20 mouse cellular contexts compared by ENCODE assay signal in the genomic region with DNA sequence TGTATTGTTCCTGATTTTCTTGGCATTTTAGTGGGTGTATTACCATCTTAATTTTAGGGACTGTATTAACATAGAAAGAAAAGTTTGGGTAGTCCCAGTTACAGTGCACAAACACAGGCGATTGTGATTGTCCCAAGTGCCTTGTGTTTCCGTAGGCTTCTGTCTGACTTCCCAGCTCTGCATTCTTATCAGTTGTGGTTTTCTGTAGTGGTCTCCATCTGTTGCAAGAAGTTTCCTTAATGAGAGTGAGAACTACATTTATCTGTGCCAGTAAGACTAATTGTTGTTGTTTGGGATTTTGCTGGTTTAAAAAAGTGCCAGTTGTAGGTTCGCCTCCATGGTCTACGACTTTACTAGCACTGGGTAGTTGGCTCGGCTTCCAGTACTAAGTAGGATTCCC.
"Had no signal": no experiment of that assay in that cellular context is flagged by ENCODE, and none has a peak within 500 bp of the region (broad histone marks: within the 10 kb centered on the region; RNA-seq: fewer than 3 reads in every experiment).

No protein-coding gene starts in this region.

- ATAC-seq: liver, postnatal 0 days; lung, postnatal 0 days; midbrain, embryonic 16.5 days had no signal

- H3K4me1 ChIP-seq: liver, embryonic 15.5 days; lung, embryonic 15.5 days; midbrain, embryonic 10.5 days; neural tube, embryonic 12.5 days; stomach, embryonic 15.5 days had no signal

- H3K27ac ChIP-seq: liver, embryonic 13.5 days; liver, embryonic 15.5 days; lung, embryonic 15.5 days; macrophage; midbrain, embryonic 10.5 days; midbrain, embryonic 12.5 days; neural tube, embryonic 12.5 days; stomach, embryonic 15.5 days; stomach, postnatal 0 days had no signal

- H3K9me3 ChIP-seq: liver, embryonic 13.5 days; liver, embryonic 15.5 days; lung, embryonic 15.5 days; megakaryocyte, embryonic 14.5 days; midbrain, embryonic 10.5 days; midbrain, embryonic 12.5 days; neural tube, embryonic 12.5 days; stomach, embryonic 15.5 days had no signal

- H3K4me3 ChIP-seq: liver, embryonic 13.5 days; liver, embryonic 15.5 days; lung, embryonic 15.5 days; midbrain, embryonic 10.5 days; midbrain, embryonic 12.5 days; neural tube, embryonic 12.5 days; stomach, embryonic 15.5 days had no signal

- H3K27me3 ChIP-seq: liver, embryonic 13.5 days; liver, embryonic 15.5 days; lung, embryonic 15.5 days; midbrain, embryonic 12.5 days; neural tube, embryonic 12.5 days; stomach, embryonic 15.5 days had no signal

- DNase-seq: liver, embryonic 13.5 days; liver, postnatal 0 days; lung, adult 2 months; lung, postnatal 14 days; lung, postnatal 36 days; midbrain, embryonic 14.5 days; right cerebral cortex, postnatal 14 days; thymus, adult 2 months; thymus, postnatal 25 days had no signal

- H3K9ac ChIP-seq: liver, embryonic 13.5 days; liver, embryonic 15.5 days; liver, postnatal 0 days; lung, embryonic 15.5 days; midbrain, embryonic 12.5 days; neural tube, embryonic 12.5 days; stomach, embryonic 15.5 days had no signal
